Comparison of ENCODE assay signal across 10 mouse cellular contexts in genomic region chr2:79512374-79512773, GRCm38 (mm10). TPM values are rescaled to one million over a fixed set of nuclear protein-coding genes. Genes with fewer than 3 reads are reported as not detected.
DNase-seq lines count a peak whose midpoint lies in the region; ATAC-seq lines count a peak whose summit lies in the region.
"Had no signal": no experiment of that assay in that cellular context is flagged by ENCODE, and none has a peak within 500 bp of the region (broad histone marks: within the 10 kb centered on the region; RNA-seq: fewer than 3 reads in every experiment).

No protein-coding gene starts in this region.

- ATAC-seq in heart, embryonic 16.5 days (replicated peaks; ENCODE audit: extremely low read depth, insufficient read depth, low FRiP score), result no peak
- ATAC-seq in embryonic facial prominence, embryonic 14.5 days (ENCODE audit: low read depth), result no peak
- ATAC-seq in hindbrain, embryonic 16.5 days, result no peak
- ATAC-seq in midbrain, embryonic 16.5 days, result no peak

- H3K27me3 ChIP-seq in heart, embryonic 16.5 days (ENCODE audit: control insufficient read depth, insufficient read depth, low read length), result no peaks in the 10 kb centered on the region
- no peaks in the 10 kb centered on the region for H3K27me3 ChIP-seq in embryonic facial prominence, embryonic 14.5 days (replicated peaks; ENCODE audit: control insufficient read depth, insufficient read depth, low read length)
- no peaks in the 10 kb centered on the region for H3K27me3 ChIP-seq in hindbrain, embryonic 16.5 days (replicated peaks; ENCODE audit: control insufficient read depth, insufficient read depth, low read length)
- no peaks in the 10 kb centered on the region for H3K27me3 ChIP-seq in midbrain, embryonic 16.5 days (ENCODE audit: control insufficient read depth, insufficient read depth, low read depth, low read length)

- H3K9ac ChIP-seq in heart, embryonic 16.5 days (ENCODE audit: low read length), result no peak overlapping the region
- H3K9ac ChIP-seq in embryonic facial prominence, embryonic 14.5 days (ENCODE audit: low read depth, low read length), result no peak overlapping the region
- no peak overlapping the region; the same call in 1 of the 2 replicates for H3K9ac ChIP-seq in hindbrain, embryonic 16.5 days (ENCODE audit: low read depth, low read length)
- no peak overlapping the region for H3K9ac ChIP-seq in midbrain, embryonic 16.5 days (ENCODE audit: low read depth, low read length)

- intact Hi-C loops in heart, postnatal 14 days (cut with DNase I), result loop anchor here (2.0 to 5.0 kb wide), 3 partner anchors 55 to 262 kb away; no protein-coding TSS in a partner anchor

- H3K9me3 ChIP-seq in heart, embryonic 16.5 days (replicated peaks; ENCODE audit: control insufficient read depth, low read length), result no peaks in the 10 kb centered on the region
- H3K9me3 ChIP-seq in embryonic facial prominence, embryonic 14.5 days (ENCODE audit: control insufficient read depth, low read length), result no peaks in the 10 kb centered on the region
- no peaks in the 10 kb centered on the region for H3K9me3 ChIP-seq in hindbrain, embryonic 16.5 days (ENCODE audit: control insufficient read depth, low read length)
- H3K9me3 ChIP-seq in midbrain, embryonic 16.5 days (replicated peaks; ENCODE audit: control insufficient read depth, low read length, poor library complexity, severe bottlenecking), result no peaks in the 10 kb centered on the region

- H3K4me1 ChIP-seq in heart, embryonic 16.5 days (ENCODE audit: control insufficient read depth, insufficient read depth, low read length), result peaks cover 16% of the 10 kb centered on the region
- H3K4me1 ChIP-seq in embryonic facial prominence, embryonic 14.5 days (ENCODE audit: control insufficient read depth, insufficient read depth, low read length), result peaks cover 4% of the 10 kb centered on the region; the same call in 1 of the 2 replicates
- H3K4me1 ChIP-seq in hindbrain, embryonic 16.5 days (ENCODE audit: control insufficient read depth, insufficient read depth, low read depth, low read length), result no peaks in the 10 kb centered on the region
- H3K4me1 ChIP-seq in midbrain, embryonic 16.5 days (ENCODE audit: control insufficient read depth, insufficient read depth, low read length), result peaks cover 4% of the 10 kb centered on the region

- no peak overlapping the region for H3K27ac ChIP-seq in heart, embryonic 16.5 days (ENCODE audit: low read length)
- no peak overlapping the region for H3K27ac ChIP-seq in embryonic facial prominence, embryonic 14.5 days (replicated peaks; ENCODE audit: low read depth, low read length)
- no peak overlapping the region for H3K27ac ChIP-seq in hindbrain, embryonic 16.5 days (ENCODE audit: low read depth, low read length)
- no peak overlapping the region for H3K27ac ChIP-seq in midbrain, embryonic 16.5 days (ENCODE audit: low read length)
- H3K27ac ChIP-seq: left cerebral cortex, adult 2 months; macrophage had no signal

- WGBS in heart, embryonic 16.5 days, result 72% methylated on average over 2 of the region's 2 CpGs
- WGBS in embryonic facial prominence, embryonic 14.5 days, result 68% methylated on average over 2 of the region's 2 CpGs
- WGBS in hindbrain, embryonic 16.5 days, result 60% methylated on average over 2 of the region's 2 CpGs
- 76% methylated on average over 2 of the region's 2 CpGs for WGBS in midbrain, embryonic 16.5 days

- H3K36me3 ChIP-seq in heart, embryonic 16.5 days (ENCODE audit: control insufficient read depth, insufficient read depth), result no peaks in the 10 kb centered on the region
- no peaks in the 10 kb centered on the region for H3K36me3 ChIP-seq in embryonic facial prominence, embryonic 14.5 days (ENCODE audit: control insufficient read depth, insufficient read depth, low read length)
- no peaks in the 10 kb centered on the region for H3K36me3 ChIP-seq in hindbrain, embryonic 16.5 days (ENCODE audit: control insufficient read depth, insufficient read depth, low read length)
- no peaks in the 10 kb centered on the region for H3K36me3 ChIP-seq in midbrain, embryonic 16.5 days (ENCODE audit: control insufficient read depth, insufficient read depth, low read length)

- DNase-seq in heart, postnatal 14 days, result no peak
- DNase-seq in embryonic facial prominence, embryonic 14.5 days (ENCODE audit: low spot score), result no peak
- no peak for DNase-seq in cerebellum, adult 9-10 months
- DNase-seq in gastrocnemius, postnatal 25 days, result no peak
- no peak for DNase-seq in left cerebral cortex, adult 8-10 months (ENCODE audit: low spot score in 2 of 2)

- H3K4me2 ChIP-seq in heart, embryonic 16.5 days (ENCODE audit: low read depth, low read length), result peak overlapping the region; percentile 62
- H3K4me2 ChIP-seq in embryonic facial prominence, embryonic 14.5 days (ENCODE audit: low read depth, low read length), result peak overlapping the region; percentile 34
- H3K4me2 ChIP-seq in hindbrain, embryonic 16.5 days (ENCODE audit: low read length), result peak overlapping the region; percentile 43
- peak overlapping the region; percentile 32; the same call in 1 of the 2 replicates for H3K4me2 ChIP-seq in midbrain, embryonic 16.5 days (ENCODE audit: low read length)

- no peak overlapping the region; the same call in 1 of the 2 replicates for H3K4me3 ChIP-seq in heart, embryonic 16.5 days (ENCODE audit: low read length)
- no peak overlapping the region for H3K4me3 ChIP-seq in embryonic facial prominence, embryonic 14.5 days (ENCODE audit: low read depth, low read length)
- no peak overlapping the region for H3K4me3 ChIP-seq in hindbrain, embryonic 16.5 days (ENCODE audit: low read length)
- no peak overlapping the region for H3K4me3 ChIP-seq in midbrain, embryonic 16.5 days (ENCODE audit: low read depth, low read length)
- H3K4me3 ChIP-seq: left cerebral cortex, adult 2 months had no signal

RNA-seq across cellular contexts. Expression of gene Cerkl, which starts 55.8 kb away (rescaled TPM):
- polyA plus RNA-seq in heart, embryonic 16.5 days (2015; fragmentation: Nextera tagmentation; extraction: Ambion mirVana), result 0.42 and 1.7 TPM in 2 replicates
- under 1 TPM; 0.34 to 0.36 TPM for total RNA-seq in heart, postnatal 14 days (2021)
- polyA plus RNA-seq in embryonic facial prominence, embryonic 14.5 days (2014; fragmentation: Nextera tagmentation; extraction: Ambion mirVana), result 0.88 and 1.2 TPM in 2 replicates
- 2.1 and 2.6 TPM in 2 replicates for polyA plus RNA-seq in hindbrain, embryonic 16.5 days (2015; fragmentation: Nextera tagmentation; extraction: Ambion mirVana)
- polyA plus RNA-seq in midbrain, embryonic 16.5 days (2015; fragmentation: Nextera tagmentation; extraction: Ambion mirVana), result 0.84 and 1.9 TPM in 2 replicates
- 1 to 10 TPM in 1 of 2 experiments, not detected in 1; 1.2 TPM for total RNA-seq in gastrocnemius, postnatal 25 days (2021)
- total RNA-seq in left cerebral cortex, adult 8-10 months (2022), result 1 to 10 TPM; 2.5 to 7.1 (median 4.8) TPM

RNA-seq across cellular contexts. Expression of gene Neurod1, which starts 55.8 kb away (rescaled TPM):
- polyA plus RNA-seq in heart, embryonic 16.5 days (2015; fragmentation: Nextera tagmentation; extraction: Ambion mirVana), result not detected in 2 replicates
- total RNA-seq in heart, postnatal 14 days (2021), result not detected
- polyA plus RNA-seq in embryonic facial prominence, embryonic 14.5 days (2014; fragmentation: Nextera tagmentation; extraction: Ambion mirVana), result 4.2 and 5.0 TPM in 2 replicates
- polyA plus RNA-seq in hindbrain, embryonic 16.5 days (2015; fragmentation: Nextera tagmentation; extraction: Ambion mirVana), result 42.8 and 49.2 TPM in 2 replicates
- 12.8 and 22.7 TPM in 2 replicates for polyA plus RNA-seq in midbrain, embryonic 16.5 days (2015; fragmentation: Nextera tagmentation; extraction: Ambion mirVana)
- not detected for total RNA-seq in gastrocnemius, postnatal 25 days (2021)
- total RNA-seq in left cerebral cortex, adult 8-10 months (2022), result 10 to 100 TPM in 3 of 4 experiments, 1 to 10 TPM in 1; 9.8 to 13.3 (median 11.2) TPM
- polyA plus RNA-seq: macrophage had no signal
